Mouse (Mus musculus) stomach, postnatal 0 days (tissue): ENCODE results near the gene Orc5. TPM values are rescaled to one million over a fixed set of nuclear protein-coding genes. Genes with fewer than 3 reads are reported as not detected.
A peak's percentile ranks its signal among the peaks of the same experiment; 100 is the strongest.

ENCODE experiments used
- ATAC-seq: fragments of 200-750 bp; cut with Nextera tagmentation; 2 replicates; pipeline ENCODE4 v1.8.0; 2017; ENCODE audit not compliant: low FRiP score, low TSS enrichment
- DNase-seq: peaks from one replicate; pipeline ENCODE4 v3.0.0-alpha.2; 2016; ENCODE audit warnings: low spot score
- H3K27ac ChIP-seq: fragments of 300-500 bp; sonication (generic); replicated peaks from 2 replicates; pipeline ENCODE4 v1.5.1; 2014; ENCODE audit warnings: mild to moderate bottlenecking, control low read depth
- H3K27me3 ChIP-seq: fragments of 300-500 bp; sonication (generic); 2 replicates; pipeline ENCODE4 v1.6.1; 2014; ENCODE audit warnings: low read length; ENCODE audit not compliant: control insufficient read depth, insufficient read depth
- H3K36me3 ChIP-seq: fragments of 300-500 bp; sonication (generic); 2 replicates; pipeline ENCODE4 v1.6.1; 2014; ENCODE audit warnings: low read length, mixed read lengths; ENCODE audit not compliant: control insufficient read depth, insufficient read depth
- H3K4me1 ChIP-seq: fragments of 300-500 bp; sonication (generic); replicated peaks from 2 replicates; pipeline ENCODE4 v1.6.1; 2014; ENCODE audit warnings: antibody characterized with exemption; ENCODE audit not compliant: control insufficient read depth, insufficient read depth
- H3K4me2 ChIP-seq: fragments of 300-500 bp; sonication (generic); replicated peaks from 2 replicates; pipeline ENCODE4 v1.6.1; 2014; ENCODE audit warnings: low read depth, mild to moderate bottlenecking, control low read depth, moderate library complexity
- H3K4me3 ChIP-seq: fragments of 300-500 bp; sonication (generic); 2 replicates; pipeline ENCODE4 v1.5.1; 2014; ENCODE audit warnings: low read depth, low read length, control low read depth
- H3K9ac ChIP-seq: fragments of 300-500 bp; sonication (generic); 2 replicates; pipeline ENCODE4 v1.6.1; 2014; ENCODE audit warnings: mild to moderate bottlenecking, low read length, control low read depth, mixed read lengths
- H3K9me3 ChIP-seq: fragments of 300-500 bp; sonication (generic); 2 replicates; pipeline ENCODE4 v1.6.1; 2016; ENCODE audit warnings: low read length; ENCODE audit not compliant: control insufficient read depth
- CTCF ChIP-seq: IDR thresholded peaks from 2 replicates; pipeline ENCODE4 v1.5.1; 2016; ENCODE audit warnings: antibody characterized with exemption, low read depth, mild to moderate bottlenecking, moderate library complexity
- EP300 ChIP-seq: optimal IDR thresholded peaks from 2 replicates; pipeline ENCODE3; 2016; ENCODE audit warnings: antibody characterized with exemption
- WGBS: fragments of 180-500 bp; shearing (Covaris S2); extraction: QIAGEN DNeasy Blood & Tissue Kit; methylation state at CpG from one replicate; pipeline ENCODE4 v1.1.7; 2014; 5-methylcytosine and 5-hydroxymethylcytosine counted together
- polyA plus RNA-seq: library from polyadenylated mRNA; unstranded; fragments of >200 nt; fragmentation: Nextera tagmentation; extraction: Ambion mirVana; gene quantifications from 2 replicates; pipeline ENCODE4 v1.2.1, GENCODE M21; 2015

Gene Orc5
- polyA plus RNA-seq, 1 experiment from 2014 or later = 21.6 TPM

DNA sequence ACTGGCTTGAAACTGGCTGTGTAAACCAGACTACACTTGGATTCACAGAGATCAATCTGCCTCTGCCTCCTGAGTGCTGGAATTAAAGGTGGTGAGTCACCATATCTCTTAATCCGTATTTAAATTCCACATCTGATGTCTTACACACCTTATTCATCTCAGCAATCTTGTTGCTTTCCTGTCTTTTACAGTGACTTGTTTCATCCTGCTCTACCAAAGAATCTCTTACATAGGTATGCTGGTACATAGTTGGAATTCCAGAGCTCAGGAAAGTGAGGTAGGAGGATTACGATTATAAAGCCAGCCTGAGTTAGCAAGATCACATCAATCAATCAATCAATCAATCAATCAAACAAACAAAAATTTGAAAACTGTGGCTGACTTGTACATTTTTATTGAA, 9.6 kb upstream of the Orc5 start:
- TF ChIP-seq CTCF = no peak
- TF ChIP-seq EP300 = no peak
- H3K4me1 ChIP-seq = no peaks in the 10 kb centered on the region
- H3K9ac ChIP-seq = no peak overlapping the region
- ATAC-seq (no peak), DNase-seq (no peak)
- no peaks in the 10 kb centered on the region for H3K27me3 ChIP-seq
- H3K4me2 ChIP-seq = no peak overlapping the region
- H3K36me3 ChIP-seq = no peaks in the 10 kb centered on the region
- H3K9me3 ChIP-seq = no peaks in the 10 kb centered on the region
- H3K27ac ChIP-seq = no peak overlapping the region
- no peak overlapping the region for H3K4me3 ChIP-seq
- 59% methylated on average over 2 of the region's 2 CpGs for WGBS

DNA sequence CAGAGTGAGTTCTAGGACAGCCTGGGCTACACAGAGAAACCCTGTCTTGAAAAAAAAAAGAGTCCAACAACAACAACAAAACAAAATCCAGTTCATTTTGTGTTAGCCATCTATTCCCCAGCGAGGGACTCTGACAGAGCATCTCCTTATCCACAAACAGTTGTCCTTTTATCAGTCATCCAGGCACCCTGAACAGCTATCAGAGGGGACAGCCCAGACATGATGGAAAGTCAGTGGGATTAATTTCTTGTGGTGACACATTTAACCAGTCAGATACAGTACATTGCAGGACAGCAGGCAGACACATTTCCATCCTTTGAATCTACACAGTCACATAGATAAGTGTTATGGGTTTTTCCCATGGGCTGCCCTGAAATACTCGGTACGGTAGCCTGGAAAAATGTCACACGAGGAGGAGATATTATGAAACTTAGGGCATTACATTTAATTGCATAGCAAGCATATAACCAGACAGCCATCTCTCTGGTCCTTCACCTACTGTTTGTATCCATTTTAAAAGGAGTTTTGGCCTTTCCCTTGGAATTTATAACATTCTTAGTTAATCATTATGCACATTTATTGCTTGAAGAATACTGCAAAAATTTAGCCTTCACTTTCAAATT, 7.4 kb upstream of the Orc5 start:
- ATAC-seq = no peak
- no peak for DNase-seq
- H3K36me3 ChIP-seq = no peaks in the 10 kb centered on the region
- H3K9ac ChIP-seq = no peak overlapping the region
- H3K27ac ChIP-seq = no peak overlapping the region
- H3K4me3 ChIP-seq = no peak overlapping the region
- no peaks in the 10 kb centered on the region for H3K4me1 ChIP-seq
- no peak overlapping the region for H3K4me2 ChIP-seq
- no peaks in the 10 kb centered on the region for H3K9me3 ChIP-seq
- 85% methylated on average over 4 of the region's 4 CpGs for WGBS
- TF ChIP-seq CTCF (no peak), EP300 (no peak)
- H3K27me3 ChIP-seq = no peaks in the 10 kb centered on the region

DNA sequence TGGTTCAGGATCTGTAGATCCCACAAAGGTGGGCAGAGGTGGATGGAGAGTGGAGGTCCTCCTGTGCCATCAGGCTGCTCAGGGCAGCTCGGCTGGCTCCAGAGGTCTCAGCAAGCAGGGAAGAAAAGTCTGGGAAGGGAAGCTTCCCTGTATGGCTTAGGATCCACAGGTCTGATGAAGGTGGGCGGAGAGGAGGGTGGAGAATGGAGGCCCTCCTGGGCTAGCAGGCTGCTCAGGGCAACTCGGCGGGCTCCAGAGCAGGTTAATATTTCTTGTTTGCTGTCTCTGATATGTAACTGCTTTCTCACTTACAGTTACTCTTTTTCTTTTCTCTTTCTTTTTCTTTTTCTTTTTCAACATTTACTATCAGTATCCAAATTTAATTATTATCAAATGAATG, 6.5 kb upstream of the Orc5 start:
- H3K9ac ChIP-seq = no peak overlapping the region
- no peaks in the 10 kb centered on the region for H3K4me1 ChIP-seq
- H3K36me3 ChIP-seq = no peaks in the 10 kb centered on the region
- H3K27ac ChIP-seq = no peak overlapping the region
- H3K4me3 ChIP-seq = no peak overlapping the region
- H3K27me3 ChIP-seq = no peaks in the 10 kb centered on the region
- H3K9me3 ChIP-seq = no peaks in the 10 kb centered on the region
- no peak for DNase-seq
- TF ChIP-seq EP300 = no peak
- no peak for TF ChIP-seq CTCF
- no peak overlapping the region for H3K4me2 ChIP-seq
- WGBS = 80% methylated on average over 4 of the region's 4 CpGs
- no peak for ATAC-seq

DNA sequence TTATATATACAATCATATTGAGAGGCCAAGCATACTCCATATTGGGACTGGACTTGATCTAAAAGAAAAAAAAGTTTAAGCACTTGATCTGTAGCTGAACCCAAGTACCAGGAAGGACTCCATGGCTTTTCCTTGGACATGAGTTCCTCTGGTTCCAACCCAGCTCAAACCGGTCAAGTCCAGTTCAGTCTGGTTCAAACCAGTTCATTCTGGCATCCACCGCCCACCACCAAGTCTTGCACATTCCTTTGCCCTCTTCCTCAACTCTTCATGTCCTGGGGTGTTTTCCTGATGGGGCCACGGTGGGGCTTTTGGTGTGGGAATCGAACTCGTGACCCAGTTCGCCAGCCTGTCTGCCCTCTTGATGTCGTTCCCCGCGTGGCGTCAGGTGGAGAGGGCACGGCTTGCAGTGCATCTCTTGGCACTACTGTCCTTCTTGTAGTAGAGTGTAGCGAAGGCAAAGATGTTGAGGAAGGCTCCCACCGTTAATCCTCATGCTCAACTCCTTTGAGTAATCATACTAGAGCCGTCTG, 2.1 kb upstream of the Orc5 start:
- Histone ChIP-seq H3K27me3 (no peaks in the 10 kb centered on the region), H3K4me1 (no peaks in the 10 kb centered on the region), H3K9me3 (no peaks in the 10 kb centered on the region), H3K4me2 (no peak overlapping the region), H3K36me3 (no peaks in the 10 kb centered on the region), H3K9ac (no peak overlapping the region), H3K4me3 (no peak overlapping the region), H3K27ac (no peak overlapping the region)
- TF ChIP-seq EP300 (no peak), CTCF (no peak)
- no peak for ATAC-seq
- WGBS = 95% methylated on average over 14 of the region's 14 CpGs
- DNase-seq = no peak

DNA sequence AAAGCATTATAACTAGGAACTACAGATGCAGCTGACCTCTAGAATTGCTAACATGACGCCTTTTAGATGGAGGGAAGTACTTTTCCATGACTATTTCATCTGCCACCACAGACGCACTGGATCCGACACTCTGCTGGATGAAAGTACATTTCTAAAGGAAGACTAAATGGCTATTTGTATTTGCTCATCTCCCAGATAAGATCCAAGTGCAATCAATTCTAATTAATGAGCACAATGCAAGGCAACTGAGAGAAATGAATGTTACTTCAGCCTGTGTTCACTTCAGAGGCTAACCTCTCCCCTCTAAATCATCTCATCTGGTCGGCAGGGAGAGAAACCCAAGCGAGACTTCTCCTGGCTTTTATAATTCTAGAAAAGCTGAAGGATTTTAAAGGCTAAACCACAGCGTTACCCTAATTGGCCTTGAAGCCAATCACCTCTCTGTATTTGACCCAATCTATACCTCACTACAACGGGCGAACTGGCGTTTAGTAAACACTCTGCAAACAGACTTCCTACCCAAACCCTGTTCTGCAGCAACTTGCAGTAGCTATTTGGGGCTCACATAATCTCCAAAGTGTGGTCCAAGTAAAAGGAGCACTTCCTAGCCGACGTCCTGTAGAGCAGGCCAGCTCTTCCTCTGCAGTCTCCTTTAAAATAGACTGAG, 730 bp downstream of the Orc5 start:
- DNase-seq (no peak), ATAC-seq (peak; percentile 9)
- H3K27ac ChIP-seq = peak overlapping the region; percentile 88
- H3K9me3 ChIP-seq = no peaks in the 10 kb centered on the region
- H3K4me3 ChIP-seq = peak overlapping the region; percentile 71
- H3K4me2 ChIP-seq = peak overlapping the region; percentile 78
- peaks cover 10% of the 10 kb centered on the region for H3K36me3 ChIP-seq
- no peak for TF ChIP-seq CTCF
- no peak for TF ChIP-seq EP300
- no peaks in the 10 kb centered on the region for H3K4me1 ChIP-seq
- H3K9ac ChIP-seq = peak overlapping the region; percentile 71
- H3K27me3 ChIP-seq = no peaks in the 10 kb centered on the region
- 6% methylated on average over 11 of the region's 11 CpGs for WGBS

DNA sequence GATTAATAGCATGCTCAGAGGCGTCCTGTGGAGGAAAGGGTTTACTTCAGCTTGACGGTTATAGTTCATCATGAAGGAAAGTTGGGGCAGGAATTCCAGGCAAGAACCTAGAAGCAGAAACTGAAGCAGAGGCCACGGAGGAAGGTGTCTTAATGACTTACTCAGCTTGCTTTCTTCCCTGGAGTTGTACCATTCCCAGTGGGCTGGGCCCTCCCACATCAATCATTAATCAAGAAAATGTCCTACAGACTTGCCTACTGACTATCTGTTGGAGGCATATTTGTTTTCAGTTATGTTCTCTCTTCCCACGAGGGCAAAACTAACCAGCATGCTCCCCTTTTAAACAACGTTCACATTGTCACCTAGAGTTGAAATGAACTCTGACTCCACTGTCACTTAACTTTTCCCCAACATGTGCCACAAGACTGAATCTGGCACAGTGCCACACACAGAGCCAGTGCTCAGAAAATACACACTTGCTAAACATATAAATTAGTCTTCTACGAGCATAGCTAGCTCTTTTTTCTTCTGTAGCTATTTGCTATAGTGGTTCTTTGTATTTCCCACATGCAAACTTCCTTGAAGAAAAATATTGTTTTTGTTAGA, 1.6 kb downstream of the Orc5 start:
- Histone ChIP-seq H3K9ac (no peak overlapping the region), H3K4me2 (no peak overlapping the region; the same call in 1 of the 2 replicates), H3K4me3 (peak overlapping the region; percentile 71; the same call in 1 of the 2 replicates), H3K27ac (no peak overlapping the region), H3K4me1 (no peaks in the 10 kb centered on the region), H3K9me3 (no peaks in the 10 kb centered on the region), H3K36me3 (peaks cover 10% of the 10 kb centered on the region), H3K27me3 (no peaks in the 10 kb centered on the region)
- DNase-seq = peak; percentile 27
- 35% methylated on average over 6 of the region's 6 CpGs for WGBS
- TF ChIP-seq CTCF (no peak), EP300 (no peak)
- no peak for ATAC-seq
